Comparison of ENCODE assay signal across 15 mouse cellular contexts in the genomic region with DNA sequence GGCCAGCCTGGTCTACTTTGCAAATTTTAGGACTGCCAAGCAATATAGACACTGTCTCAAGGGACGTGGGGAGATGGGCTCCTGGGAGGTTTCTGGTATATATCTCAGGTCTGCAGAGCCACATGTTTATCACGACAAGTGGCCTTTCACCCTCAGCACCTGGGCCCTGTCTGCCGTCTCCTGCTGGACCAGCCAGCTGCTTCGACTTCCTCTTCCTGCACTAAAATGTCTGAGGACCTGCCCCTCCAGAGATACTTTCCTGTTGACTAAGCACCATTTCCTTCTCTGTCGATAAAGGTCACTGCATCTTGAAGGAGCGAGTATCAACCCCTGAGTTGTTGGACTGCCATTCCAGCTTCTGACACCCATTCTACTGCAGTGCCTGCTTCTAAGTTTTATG. TPM values are rescaled to one million over a fixed set of nuclear protein-coding genes. Genes with fewer than 3 reads are reported as not detected.
DNase-seq lines count a peak whose midpoint lies in the region; ATAC-seq and TF ChIP-seq lines count a peak whose summit lies in the region.
"Had no signal": no experiment of that assay in that cellular context is flagged by ENCODE, and none has a peak within 500 bp of the region (broad histone marks: within the 10 kb centered on the region; RNA-seq: fewer than 3 reads in every experiment).

No protein-coding gene starts in this region.

- peaks cover 22% of the 10 kb centered on the region for H3K4me1 ChIP-seq in heart, embryonic 11.5 days (ENCODE audit: control insufficient read depth, insufficient read depth, low read length)
- H3K4me1 ChIP-seq in spleen, adult 2 months (ENCODE audit: control insufficient read depth, insufficient read depth, insufficient read length): peaks cover 28% of the 10 kb centered on the region
- H3K4me1 ChIP-seq in limb, embryonic 10.5 days: peaks cover 28% of the 10 kb centered on the region

- no peak for TF ChIP-seq POLR2A in spleen, adult 2 months (IDR thresholded peaks at IDR 0.05; ENCODE audit: low read depth, low read length)

- H3K4me2 ChIP-seq in heart, embryonic 11.5 days: no peak overlapping the region
- H3K4me2 ChIP-seq: limb, embryonic 12.5 days had no signal

- no peaks in the 10 kb centered on the region for H3K9me3 ChIP-seq in heart, embryonic 11.5 days (replicated peaks; ENCODE audit: control insufficient read depth, low read length)
- no peaks in the 10 kb centered on the region for H3K9me3 ChIP-seq in limb, embryonic 10.5 days (replicated peaks)
- H3K9me3 ChIP-seq: limb, embryonic 12.5 days had no signal

- no peak for ATAC-seq in heart, embryonic 11.5 days (replicated peaks; ENCODE audit: insufficient number of reproducible peaks, low FRiP score, low TSS enrichment)
- ATAC-seq in inflammation-experienced regulatory T-cells, adult 6 months: peak; percentile 19

- H3K4me3 ChIP-seq in heart, embryonic 11.5 days (ENCODE audit: low read depth, low read length): no peak overlapping the region
- H3K4me3 ChIP-seq in spleen, adult 2 months (ENCODE audit: extremely low read depth, insufficient read depth, insufficient read length): no peak overlapping the region
- H3K4me3 ChIP-seq in limb, embryonic 10.5 days: no peak overlapping the region
- H3K4me3 ChIP-seq: limb, embryonic 12.5 days; myocyte had no signal

- no peak overlapping the region for H3K9ac ChIP-seq in heart, embryonic 11.5 days (ENCODE audit: low read depth, low read length)
- H3K9ac ChIP-seq: limb, embryonic 12.5 days had no signal

- peaks cover 22% of the 10 kb centered on the region for H3K36me3 ChIP-seq in heart, embryonic 11.5 days (ENCODE audit: control insufficient read depth, insufficient read depth, low read length)
- H3K36me3 ChIP-seq in spleen, adult 2 months (ENCODE audit: control insufficient read depth, insufficient read depth, low read length): peaks cover 20% of the 10 kb centered on the region
- H3K36me3 ChIP-seq in limb, embryonic 10.5 days: peaks cover 78% of the 10 kb centered on the region

- no peak overlapping the region for H3K27ac ChIP-seq in heart, embryonic 11.5 days (ENCODE audit: low read depth, low read length)
- peak overlapping the region; percentile 72 for H3K27ac ChIP-seq in spleen, adult 2 months (ENCODE audit: insufficient read depth, low read length)
- H3K27ac ChIP-seq in limb, embryonic 10.5 days: no peak overlapping the region

- DNase-seq in heart, adult 8-10 months (ENCODE audit: low spot score): peak; percentile 28
- peak in 1 of 2 experiments; percentile 25 for DNase-seq in spleen, adult 2 months (ENCODE audit: low read depth in 1 of 2, low spot score in 2 of 2)
- DNase-seq in spleen, postnatal 10 days (ENCODE audit: low spot score in 2 of 2): no peak
- no peak for DNase-seq in limb, embryonic 10.5 days (ENCODE audit: low spot score)
- DNase-seq in cerebellum, postnatal 14 days: no peak
- no peak for DNase-seq in embryo, embryonic 10 days (ENCODE audit: low spot score)
- DNase-seq: adrenal gland, postnatal 25 days; cerebellum, adult 8-10 months; kidney, adult 11 months; layer of hippocampus, adult 9-11 months; thymus, adult 2 months had no signal

- 45% methylated on average over 6 of the region's 6 CpGs for WGBS in heart, embryonic 11.5 days (ENCODE audit: insufficient replicate concordance)
- WGBS in spleen, adult 2 months: 7% methylated on average over 6 of the region's 6 CpGs
- WGBS in limb, embryonic 10.5 days: 80% methylated on average over 6 of the region's 6 CpGs

- H3K27me3 ChIP-seq in heart, embryonic 11.5 days (ENCODE audit: control insufficient read depth, insufficient read depth, low read length): no peaks in the 10 kb centered on the region
- H3K27me3 ChIP-seq in spleen, adult 2 months (ENCODE audit: control insufficient read depth, insufficient read depth, low read length): no peaks in the 10 kb centered on the region
- H3K27me3 ChIP-seq in limb, embryonic 10.5 days (ENCODE audit: low read depth, poor library complexity, severe bottlenecking): no peaks in the 10 kb centered on the region
- H3K27me3 ChIP-seq: limb, embryonic 12.5 days had no signal

- no peak for TF ChIP-seq CTCF in spleen, adult 2 months (IDR thresholded peaks at IDR 0.05; ENCODE audit: extremely low read depth, insufficient read depth, insufficient read length, insufficient replicate concordance)

RNA-seq across cellular contexts. Expression of a gene that starts 2.7 kb away (rescaled TPM):
- 10 to 100 TPM; 23.8 to 30.2 (median 29.1) TPM for total RNA-seq in heart, adult 8-10 months (2022)
- 57.0 and 58.6 TPM in 2 replicates for polyA plus RNA-seq in heart, embryonic 11.5 days (2014; fragmentation: Nextera tagmentation; extraction: Ambion mirVana)
- polyA plus RNA-seq in spleen, adult 2 months (2012; rRNA removed): 75.3 and 90.7 TPM in 2 replicates
- polyA plus RNA-seq in inflammation-experienced regulatory T-cells, adult 6 months (2017; shearing (Covaris generic)): 10 to 100 TPM; 50.9 to 55.9 (median 53.2) TPM
- 116 and 119 TPM in 2 replicates for polyA plus RNA-seq in limb, embryonic 10.5 days (2016; fragmentation: Nextera tagmentation; extraction: Ambion mirVana)

RNA-seq across cellular contexts. Expression of a gene that starts 41.8 kb away (rescaled TPM):
- total RNA-seq in heart, adult 8-10 months (2022): 1 to 10 TPM; 6.2 to 7.8 (median 6.9) TPM
- 7.7 and 9.6 TPM in 2 replicates for polyA plus RNA-seq in heart, embryonic 11.5 days (2014; fragmentation: Nextera tagmentation; extraction: Ambion mirVana)
- 6.2 and 7.1 TPM in 2 replicates for polyA plus RNA-seq in spleen, adult 2 months (2012; rRNA removed)
- 1 to 10 TPM; 7.9 to 9.1 (median 8.5) TPM for polyA plus RNA-seq in inflammation-experienced regulatory T-cells, adult 6 months (2017; shearing (Covaris generic))
- polyA plus RNA-seq in limb, embryonic 10.5 days (2016; fragmentation: Nextera tagmentation; extraction: Ambion mirVana): 12.2 and 13.6 TPM in 2 replicates
